Mouse (Mus musculus): ENCODE results near the gene 6430571L13Rik.

The 6430571L13Rik gene

GRCm38 (mm10) chr9:107307099-107307872 is 33.1 kb upstream of the 6430571L13Rik start:
- no peak for DNase-seq (ENCODE audit: low read depth)

GRCm38 (mm10) chr9:107307886-107308285 is 32.5 kb upstream of the 6430571L13Rik start:
- no peak for DNase-seq (ENCODE audit: low read depth)

GRCm38 (mm10) chr9:107308346-107309000 is 31.9 kb upstream of the 6430571L13Rik start:
- DNase-seq (ENCODE audit: low read depth): no peak

GRCm38 (mm10) chr9:107309171-107309570 is 31.2 kb upstream of the 6430571L13Rik start:
- no peak for DNase-seq (ENCODE audit: low read depth)

DNA sequence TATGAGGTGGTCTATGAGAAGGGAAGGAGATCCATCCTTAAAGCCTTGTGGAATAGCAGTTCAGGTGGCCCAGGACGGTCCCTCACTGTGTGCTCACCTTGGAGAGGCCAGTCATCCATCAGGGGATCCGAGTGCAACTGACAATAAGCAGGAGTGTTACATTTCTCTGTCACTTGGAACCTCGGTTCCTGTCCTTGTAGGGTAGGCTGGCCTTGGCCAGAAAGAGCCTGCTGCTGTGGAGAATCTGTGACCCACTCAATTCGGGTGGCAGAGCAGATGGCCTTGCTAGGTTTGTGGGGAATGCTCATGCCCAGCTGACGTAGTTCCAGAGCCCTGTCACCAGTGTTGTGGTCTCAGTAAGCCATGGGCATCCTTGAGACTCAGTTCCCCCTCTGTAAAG is 30.8 kb upstream of the 6430571L13Rik start:
- no peak for DNase-seq (ENCODE audit: low read depth)

DNA sequence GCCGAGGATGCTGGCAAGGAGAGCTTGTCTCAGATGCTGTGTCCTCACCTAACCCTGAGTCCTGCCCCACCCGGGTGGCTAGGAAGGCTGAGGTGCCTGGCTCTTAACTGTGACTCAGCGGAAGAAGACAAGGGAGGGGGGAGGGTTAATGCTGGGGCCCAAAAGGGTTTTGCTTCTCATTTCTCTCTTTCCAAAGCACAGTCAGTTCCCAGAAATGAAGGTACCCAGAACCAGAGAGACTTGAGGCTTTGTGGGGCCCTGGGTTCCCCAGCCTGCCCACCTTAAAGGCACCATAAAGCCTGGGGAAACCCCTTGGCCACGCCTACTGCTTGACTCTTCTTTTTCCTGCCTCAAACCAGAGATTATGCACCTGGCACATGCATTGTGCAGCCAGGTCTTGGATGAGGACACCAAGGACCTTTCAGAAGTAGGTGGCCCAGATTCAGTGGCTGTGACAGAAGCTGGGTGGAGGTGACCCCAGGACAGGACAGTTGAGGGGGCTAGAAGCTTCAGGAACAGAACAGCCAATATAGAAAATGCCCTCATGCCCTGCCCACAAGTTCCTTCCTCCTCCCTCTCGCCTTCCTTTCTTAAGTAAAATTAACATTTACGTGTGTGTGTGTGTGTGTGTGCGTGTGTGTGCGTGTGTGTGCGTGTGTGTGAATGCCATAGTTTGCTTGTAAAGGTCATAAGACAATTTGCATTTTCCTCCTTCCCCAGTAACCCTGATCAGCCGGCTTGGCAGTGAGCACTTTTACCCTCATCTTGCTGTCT is 27.4 kb upstream of the 6430571L13Rik start:
- peak; percentile 87 for DNase-seq (ENCODE audit: low read depth)

DNA sequence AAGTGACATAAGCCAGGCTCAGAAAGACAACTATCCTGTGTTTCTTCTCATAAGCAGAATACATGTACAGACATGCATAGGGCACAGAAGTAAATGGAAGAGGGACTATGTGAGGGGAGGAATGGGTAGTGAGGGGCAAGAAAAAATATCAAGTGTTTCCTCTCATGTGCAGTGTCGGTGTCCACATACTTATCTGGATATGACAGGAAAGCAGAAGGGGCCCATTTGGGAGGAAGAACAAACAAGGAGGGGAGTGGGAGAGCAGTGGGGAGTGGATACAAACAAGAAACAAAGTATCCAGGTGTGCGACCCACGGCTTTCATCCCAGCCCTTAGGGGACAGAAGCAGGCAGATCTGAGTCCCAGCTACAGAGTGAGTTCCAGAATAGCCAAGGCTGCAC is 26.5 kb upstream of the 6430571L13Rik start:
- DNase-seq (ENCODE audit: low read depth): no peak

DNA sequence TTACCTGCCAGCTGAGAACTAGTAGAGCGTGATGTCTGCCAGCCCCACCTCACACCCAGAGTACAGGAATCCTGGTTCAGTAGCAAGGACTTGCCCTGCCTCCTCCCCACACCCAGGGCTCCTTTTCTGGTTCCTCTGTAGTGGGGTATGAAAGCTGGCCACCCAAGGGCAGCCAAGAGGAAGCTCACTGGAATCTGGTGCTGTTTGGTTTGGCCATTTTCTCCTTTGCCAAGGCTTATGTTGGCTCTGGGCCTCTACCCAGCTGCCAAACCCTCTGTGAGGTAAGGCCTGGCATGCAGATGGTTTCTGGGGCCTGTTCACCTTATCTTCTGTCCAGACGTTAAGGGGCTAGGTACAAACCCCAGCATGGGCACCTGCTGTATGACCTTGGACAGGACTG is 24.6 kb upstream of the 6430571L13Rik start:
- no peak for DNase-seq (ENCODE audit: low read depth)

GRCm38 (mm10) chr9:107322461-107323050 is 17.8 kb upstream of the 6430571L13Rik start:
- no peak for DNase-seq (ENCODE audit: low read depth)

DNA sequence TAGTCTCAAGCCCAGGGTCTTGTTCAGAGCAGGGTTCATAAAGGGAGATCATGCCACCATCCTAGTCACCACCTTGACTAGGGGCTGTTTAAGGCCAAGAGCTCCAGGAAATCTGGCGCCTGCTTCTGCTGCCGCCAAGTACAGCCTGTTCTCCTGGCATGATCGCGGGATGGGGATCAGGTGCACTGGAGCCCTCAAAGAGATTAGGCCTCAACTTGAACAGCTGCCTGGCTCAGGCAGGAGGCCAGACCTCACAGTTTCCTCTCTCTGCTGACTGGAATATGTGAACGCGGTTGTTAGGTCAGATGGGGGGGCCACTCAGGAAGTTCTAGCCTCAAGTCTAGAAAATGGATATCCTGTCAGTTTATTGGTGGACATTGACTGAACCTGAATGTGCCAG is 16.8 kb upstream of the 6430571L13Rik start:
- peak; percentile 41 for DNase-seq (ENCODE audit: low read depth)

GRCm38 (mm10) chr9:107324799-107325561 is 15.4 kb upstream of the 6430571L13Rik start:
- DNase-seq (ENCODE audit: low read depth): no peak

GRCm38 (mm10) chr9:107325904-107326303 is 14.5 kb upstream of the 6430571L13Rik start:
- DNase-seq (ENCODE audit: low read depth): no peak

- DNase-seq (ENCODE audit: low read depth): no peak
These were observed 12.4 kb upstream of the 6430571L13Rik start for GRCm38 (mm10) chr9:107327879-107328620.

DNA sequence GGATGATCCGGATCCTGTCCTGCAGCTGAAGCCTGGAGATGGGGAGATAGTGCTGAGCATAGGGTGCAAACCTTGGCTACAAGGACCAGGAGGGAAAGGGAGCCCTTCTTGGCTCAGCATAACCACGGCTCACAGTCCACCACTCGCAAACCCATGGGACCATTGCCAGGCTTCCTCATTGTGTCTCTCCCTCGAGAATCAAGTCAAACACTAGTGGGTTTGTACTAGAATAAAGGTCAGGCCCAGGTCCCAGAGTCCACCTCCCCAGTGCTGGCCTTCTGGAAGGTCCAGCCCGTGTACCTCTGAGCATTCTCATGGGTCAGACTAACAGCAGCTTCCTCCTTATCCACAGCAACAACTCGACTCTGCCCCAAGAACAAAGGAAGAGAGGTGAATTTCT is 9.6 kb upstream of the 6430571L13Rik start:
- DNase-seq (ENCODE audit: low read depth): no peak

DNA sequence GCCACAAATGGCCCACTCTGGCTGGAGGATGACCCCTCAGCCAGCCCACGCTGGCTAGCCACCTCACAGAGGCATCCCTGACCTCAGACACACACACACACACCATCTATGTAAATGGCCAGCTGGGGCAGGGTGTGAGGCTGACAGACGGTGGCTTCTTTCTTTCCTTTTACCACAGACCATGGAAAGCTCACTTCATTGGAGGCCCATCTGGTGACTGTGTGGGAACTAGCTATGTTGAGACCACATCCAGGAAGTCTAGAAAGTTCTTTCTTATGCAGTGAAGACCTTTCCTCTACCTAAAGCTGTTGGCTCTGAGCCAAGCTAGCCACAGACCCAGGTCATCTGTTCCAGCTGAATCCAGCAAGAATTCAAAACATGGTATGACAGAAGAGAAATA is 6.7 kb upstream of the 6430571L13Rik start:
- peak; percentile 56 for DNase-seq (ENCODE audit: low read depth)

- peak; percentile 68 for DNase-seq (ENCODE audit: low read depth)
These were observed 6.0 kb upstream of the 6430571L13Rik start for GRCm38 (mm10) chr9:107334356-107334755.

- peak; percentile 57 for DNase-seq (ENCODE audit: low read depth)
These were observed 5.4 kb upstream of the 6430571L13Rik start for GRCm38 (mm10) chr9:107335046-107335445.

DNA sequence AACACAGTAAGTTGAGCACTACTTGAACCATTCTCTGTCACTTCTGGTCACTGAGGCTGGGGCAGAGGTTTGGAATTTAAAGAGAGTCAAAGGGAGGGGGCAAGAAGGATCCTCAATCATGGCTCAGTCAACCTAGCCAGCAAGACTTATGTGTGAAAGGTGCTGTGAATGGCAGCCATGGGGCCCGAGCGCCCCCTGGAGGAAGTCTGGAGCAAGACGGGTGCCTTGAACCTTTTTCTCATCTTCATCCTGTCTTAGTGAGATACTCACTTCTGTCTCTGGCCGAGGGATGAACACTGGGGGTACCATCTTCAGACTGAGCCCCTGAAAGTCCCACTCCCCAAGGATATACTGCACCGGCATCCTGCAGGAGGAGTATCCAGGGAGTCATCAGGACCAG is 4.5 kb upstream of the 6430571L13Rik start:
- DNase-seq (ENCODE audit: low read depth): peak; percentile 89

DNA sequence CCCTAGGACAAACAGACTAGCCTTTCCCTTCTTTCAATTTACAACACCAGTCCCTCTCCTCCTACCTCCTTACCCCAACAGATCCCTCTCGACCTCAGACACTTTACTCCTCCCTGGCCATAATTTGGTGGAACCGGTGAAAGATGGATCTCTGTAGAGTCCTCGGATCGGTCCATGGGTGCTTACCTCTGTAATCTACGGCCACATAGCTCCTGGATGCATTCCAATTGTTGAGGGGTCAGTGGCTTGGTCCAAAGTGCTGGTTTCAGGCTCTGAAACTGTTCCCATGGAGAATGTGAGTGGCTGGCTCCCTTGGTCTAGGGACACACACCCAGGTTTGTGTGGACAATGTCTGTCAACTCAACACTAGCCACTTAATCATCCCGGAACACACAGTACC is 4.0 kb upstream of the 6430571L13Rik start:
- no peak for DNase-seq (ENCODE audit: low read depth)

DNA sequence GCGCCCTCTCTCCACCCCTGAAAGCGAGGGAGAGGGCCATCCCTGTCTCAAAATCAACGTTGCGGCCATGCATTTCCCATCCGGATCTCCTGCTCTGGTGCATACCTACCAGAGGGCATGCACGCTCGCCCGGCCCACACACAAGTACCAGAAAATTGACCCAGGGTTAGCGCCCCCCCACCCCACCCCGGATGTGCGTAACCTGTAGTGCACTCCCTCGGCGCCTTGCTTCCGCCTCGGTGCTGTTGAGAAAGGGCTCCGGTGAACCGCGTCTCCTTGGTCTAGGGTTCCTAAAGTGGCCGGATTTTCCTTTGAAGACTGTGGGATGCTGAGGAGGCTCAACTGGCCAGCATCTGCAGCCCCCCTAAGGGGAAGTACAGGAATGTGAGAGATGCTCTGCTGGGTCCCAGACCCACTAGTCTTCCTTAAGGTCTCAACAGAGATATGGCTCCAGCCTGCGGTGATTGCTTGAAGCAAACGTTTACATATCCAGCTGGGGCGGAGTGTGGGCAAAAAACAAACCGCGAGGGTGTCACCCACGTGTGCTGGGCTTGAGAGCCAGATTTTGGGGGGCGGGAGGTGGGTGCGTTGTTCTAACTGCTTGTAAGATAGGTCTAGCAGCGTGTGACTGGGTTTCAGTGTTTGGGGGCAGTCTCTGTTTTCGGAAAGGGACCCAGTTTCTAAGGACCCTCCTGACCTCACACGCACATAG is 2.1 kb upstream of the 6430571L13Rik start, which contains the start of gene Hemk1:
Gene Hemk1, minus strand, starts transcription at position 179 of the 712 bp plus-strand sequence.
- peak; percentile 91 for DNase-seq (ENCODE audit: low read depth)

Data from naive thymus-derived CD4-positive, alpha-beta T cell, adult 2 months (primary cell).